Mouse (Mus musculus): Measurements from ENCODE around the gene 4930558K02Rik. TPM values are rescaled to one million over a fixed set of nuclear protein-coding genes. Genes with fewer than 3 reads are reported as not detected.

Gene 4930558K02Rik
- not detected in 2 replicates for polyA plus RNA-seq (2016; fragmentation: Nextera tagmentation; extraction: Ambion mirVana)

GRCm38 (mm10) chr1:161979536-161979935 is at the start of gene 4930558K02Rik:
4930558K02Rik (minus strand) TSS chr1:161979636.
- 82% methylated on average over 1 of the region's 1 CpGs for WGBS
- no peaks in the 10 kb centered on the region for H3K27me3 ChIP-seq (ENCODE audit: insufficient read depth, poor library complexity, severe bottlenecking)
- H3K36me3 ChIP-seq, result no peaks in the 10 kb centered on the region
- DNase-seq (ENCODE audit: low spot score), result no peak
- peaks cover 13% of the 10 kb centered on the region for H3K4me1 ChIP-seq (replicated peaks)
- no peak within 1 kb of the TSS for H3K27ac ChIP-seq
- no peak within 1 kb of the TSS for H3K4me3 ChIP-seq
- no peaks in the 10 kb centered on the region for H3K9me3 ChIP-seq

GRCm38 (mm10) chr1:162023681-162024270 is 44.3 kb upstream of the 4930558K02Rik start:
- peaks cover 25% of the 10 kb centered on the region for H3K4me1 ChIP-seq (replicated peaks)
- 59% methylated on average over 8 of the region's 8 CpGs for WGBS
- no peak overlapping the region for H3K4me3 ChIP-seq
- no peaks in the 10 kb centered on the region for H3K9me3 ChIP-seq
- no peaks in the 10 kb centered on the region for H3K36me3 ChIP-seq
- H3K27ac ChIP-seq, result peak overlapping the region; percentile 62; the same call in 1 of the 2 replicates
- no peaks in the 10 kb centered on the region for H3K27me3 ChIP-seq (ENCODE audit: insufficient read depth, poor library complexity, severe bottlenecking)
- DNase-seq (ENCODE audit: low spot score), result no peak

GRCm38 (mm10) chr1:162020766-162021165 is 41.3 kb upstream of the 4930558K02Rik start:
- WGBS, result 80% methylated on average over 4 of the region's 4 CpGs
- Histone ChIP-seq H3K36me3 (no peaks in the 10 kb centered on the region), H3K4me1 (replicated peaks) (peaks cover 26% of the 10 kb centered on the region), H3K9me3 (no peaks in the 10 kb centered on the region), H3K27me3 (ENCODE audit: insufficient read depth, poor library complexity, severe bottlenecking) (no peaks in the 10 kb centered on the region), H3K4me3 (no peak overlapping the region), H3K27ac (peak overlapping the region; percentile 69; the same call in 1 of the 2 replicates)
- no peak for DNase-seq (ENCODE audit: low spot score)

GRCm38 (mm10) chr1:162020303-162020731 is 40.9 kb upstream of the 4930558K02Rik start:
- Histone ChIP-seq H3K4me1 (replicated peaks) (peaks cover 31% of the 10 kb centered on the region), H3K9me3 (no peaks in the 10 kb centered on the region), H3K4me3 (no peak overlapping the region), H3K27ac (peak overlapping the region; percentile 69; the same call in 1 of the 2 replicates), H3K36me3 (no peaks in the 10 kb centered on the region), H3K27me3 (ENCODE audit: insufficient read depth, poor library complexity, severe bottlenecking) (no peaks in the 10 kb centered on the region)
- no peak for DNase-seq (ENCODE audit: low spot score)
- 76% methylated on average over 7 of the region's 7 CpGs for WGBS

- H3K27me3 ChIP-seq (ENCODE audit: insufficient read depth, poor library complexity, severe bottlenecking), result no peaks in the 10 kb centered on the region
- 83% methylated on average over 6 of the region's 6 CpGs for WGBS
- H3K9me3 ChIP-seq, result no peaks in the 10 kb centered on the region
- H3K36me3 ChIP-seq, result no peaks in the 10 kb centered on the region
- peak overlapping the region; percentile 70; the same call in 1 of the 2 replicates for H3K27ac ChIP-seq
- DNase-seq (ENCODE audit: low spot score), result no peak
- H3K4me3 ChIP-seq, result no peak overlapping the region
- H3K4me1 ChIP-seq (replicated peaks), result peaks cover 26% of the 10 kb centered on the region
Measured at GRCm38 (mm10) chr1:162018601-162018977, 39.2 kb upstream of the 4930558K02Rik start.

- Histone ChIP-seq H3K27me3 (ENCODE audit: insufficient read depth, poor library complexity, severe bottlenecking) (no peaks in the 10 kb centered on the region), H3K4me3 (no peak overlapping the region), H3K9me3 (no peaks in the 10 kb centered on the region), H3K27ac (peak overlapping the region; percentile 70), H3K36me3 (no peaks in the 10 kb centered on the region), H3K4me1 (replicated peaks) (peaks cover 28% of the 10 kb centered on the region)
- 76% methylated on average over 13 of the region's 13 CpGs for WGBS
- DNase-seq (ENCODE audit: low spot score), result no peak
Measured at GRCm38 (mm10) chr1:162017975-162018600, 38.7 kb upstream of the 4930558K02Rik start.

- WGBS, result 59% methylated on average over 7 of the region's 7 CpGs
- no peaks in the 10 kb centered on the region for H3K9me3 ChIP-seq
- peak overlapping the region; percentile 75 for H3K27ac ChIP-seq
- H3K4me1 ChIP-seq (replicated peaks), result peaks cover 28% of the 10 kb centered on the region
- peak; percentile 36 for DNase-seq (ENCODE audit: low spot score)
- H3K27me3 ChIP-seq (ENCODE audit: insufficient read depth, poor library complexity, severe bottlenecking), result no peaks in the 10 kb centered on the region
- H3K4me3 ChIP-seq, result no peak overlapping the region
- H3K36me3 ChIP-seq, result no peaks in the 10 kb centered on the region
Measured at GRCm38 (mm10) chr1:162016982-162017381, 37.5 kb upstream of the 4930558K02Rik start.

- H3K4me3 ChIP-seq, result no peak overlapping the region
- no peak for DNase-seq (ENCODE audit: low spot score)
- 64% methylated on average over 8 of the region's 8 CpGs for WGBS
- H3K27me3 ChIP-seq (ENCODE audit: insufficient read depth, poor library complexity, severe bottlenecking), result no peaks in the 10 kb centered on the region
- H3K36me3 ChIP-seq, result no peaks in the 10 kb centered on the region
- H3K27ac ChIP-seq, result peak overlapping the region; percentile 66
- no peaks in the 10 kb centered on the region for H3K9me3 ChIP-seq
- H3K4me1 ChIP-seq (replicated peaks), result peaks cover 24% of the 10 kb centered on the region
Measured at GRCm38 (mm10) chr1:162015247-162015862, 35.9 kb upstream of the 4930558K02Rik start.

GRCm38 (mm10) chr1:162013561-162013960 is 34.1 kb upstream of the 4930558K02Rik start:
- Histone ChIP-seq H3K36me3 (no peaks in the 10 kb centered on the region), H3K9me3 (no peaks in the 10 kb centered on the region), H3K27ac (peak overlapping the region; percentile 53; the same call in 1 of the 2 replicates), H3K4me3 (no peak overlapping the region), H3K4me1 (replicated peaks) (peaks cover 28% of the 10 kb centered on the region), H3K27me3 (ENCODE audit: insufficient read depth, poor library complexity, severe bottlenecking) (no peaks in the 10 kb centered on the region)
- 86% methylated on average over 4 of the region's 4 CpGs for WGBS
- DNase-seq (ENCODE audit: low spot score), result no peak

- H3K36me3 ChIP-seq, result no peaks in the 10 kb centered on the region
- H3K4me1 ChIP-seq (replicated peaks), result peaks cover 33% of the 10 kb centered on the region
- no peak for DNase-seq (ENCODE audit: low spot score)
- no peaks in the 10 kb centered on the region for H3K9me3 ChIP-seq
- H3K27ac ChIP-seq, result peak overlapping the region; percentile 70
- H3K4me3 ChIP-seq, result no peak overlapping the region
- 76% methylated on average over 16 of the region's 16 CpGs for WGBS
- no peaks in the 10 kb centered on the region for H3K27me3 ChIP-seq (ENCODE audit: insufficient read depth, poor library complexity, severe bottlenecking)
Measured at GRCm38 (mm10) chr1:162011523-162012245, 32.2 kb upstream of the 4930558K02Rik start.

GRCm38 (mm10) chr1:162009086-162009485 is 29.6 kb upstream of the 4930558K02Rik start:
- no peaks in the 10 kb centered on the region for H3K27me3 ChIP-seq (ENCODE audit: insufficient read depth, poor library complexity, severe bottlenecking)
- H3K4me1 ChIP-seq (replicated peaks), result peaks cover 40% of the 10 kb centered on the region
- no peak for DNase-seq (ENCODE audit: low spot score)
- H3K9me3 ChIP-seq, result no peaks in the 10 kb centered on the region
- H3K36me3 ChIP-seq, result no peaks in the 10 kb centered on the region
- H3K27ac ChIP-seq, result peak overlapping the region; percentile 80
- H3K4me3 ChIP-seq, result no peak overlapping the region
- WGBS, result 67% methylated on average over 8 of the region's 8 CpGs

GRCm38 (mm10) chr1:162008631-162009067 is 29.2 kb upstream of the 4930558K02Rik start:
- Histone ChIP-seq H3K27ac (peak overlapping the region; percentile 80), H3K4me1 (replicated peaks) (peaks cover 44% of the 10 kb centered on the region), H3K9me3 (no peaks in the 10 kb centered on the region), H3K27me3 (ENCODE audit: insufficient read depth, poor library complexity, severe bottlenecking) (no peaks in the 10 kb centered on the region), H3K4me3 (no peak overlapping the region), H3K36me3 (no peaks in the 10 kb centered on the region)
- 43% methylated on average over 8 of the region's 8 CpGs for WGBS
- DNase-seq (ENCODE audit: low spot score), result peak; percentile 34

Measured in hindbrain, embryonic 10.5 days (tissue).